Mouse (Mus musculus) fat pad, adult 2 months (tissue): Measurements from ENCODE around the gene Rpl28.

Experiments
- DNase-seq: peaks from one replicate; pipeline ENCODE4 v3.0.0-alpha.2; 2011; ENCODE audit warnings: low read depth, low spot score; ENCODE audit errors: extremely low read depth

Gene Rpl28

DNA sequence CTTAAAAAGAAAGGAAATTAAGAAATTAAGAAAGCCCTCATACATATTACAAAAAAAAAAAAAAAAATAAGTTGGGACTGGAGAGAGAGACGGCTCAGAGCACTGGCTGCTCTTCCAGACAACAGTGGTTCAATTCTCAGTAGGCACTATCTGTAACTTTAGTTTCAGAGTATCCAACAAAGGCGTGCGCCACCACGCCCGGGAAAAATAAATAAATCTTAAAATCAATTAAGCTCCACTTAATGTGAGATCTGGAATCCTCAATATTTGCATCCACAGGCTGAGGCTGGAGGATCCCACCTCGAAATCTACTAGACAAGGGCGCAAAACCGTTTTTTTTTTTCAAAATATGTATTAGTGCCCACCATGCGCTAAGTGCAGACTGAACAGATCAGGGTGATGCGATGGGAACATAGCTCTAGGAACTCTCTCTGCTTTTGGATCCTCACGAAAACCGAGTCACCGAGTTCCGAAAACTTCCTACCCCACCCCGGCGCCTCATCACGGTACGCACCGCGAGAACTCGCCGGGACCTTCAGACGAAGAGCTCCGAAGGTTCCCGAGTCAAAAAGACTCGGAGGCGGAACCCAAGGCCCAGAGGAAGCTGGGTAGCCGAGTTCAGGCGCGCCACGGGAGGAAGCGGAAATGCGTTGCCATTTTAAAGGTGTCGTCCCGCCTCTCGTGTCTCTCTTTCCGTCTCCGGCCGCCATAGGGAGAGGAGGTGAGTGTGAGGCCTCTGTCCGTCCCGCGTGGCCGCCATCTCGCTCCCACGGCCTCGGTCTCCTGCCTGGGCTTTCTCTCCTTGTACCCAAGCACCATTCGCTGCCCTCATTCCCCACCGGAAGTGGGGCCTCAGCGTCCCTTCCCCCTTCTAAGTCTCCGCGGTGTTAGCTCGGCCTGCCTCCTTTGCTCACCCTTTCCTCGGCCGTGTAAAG lies at the start of gene Rpl28:
TSS of gene Rpl28 (plus strand) at position 597 of the 935 bp plus-strand sequence.
- no peak for DNase-seq

DNA sequence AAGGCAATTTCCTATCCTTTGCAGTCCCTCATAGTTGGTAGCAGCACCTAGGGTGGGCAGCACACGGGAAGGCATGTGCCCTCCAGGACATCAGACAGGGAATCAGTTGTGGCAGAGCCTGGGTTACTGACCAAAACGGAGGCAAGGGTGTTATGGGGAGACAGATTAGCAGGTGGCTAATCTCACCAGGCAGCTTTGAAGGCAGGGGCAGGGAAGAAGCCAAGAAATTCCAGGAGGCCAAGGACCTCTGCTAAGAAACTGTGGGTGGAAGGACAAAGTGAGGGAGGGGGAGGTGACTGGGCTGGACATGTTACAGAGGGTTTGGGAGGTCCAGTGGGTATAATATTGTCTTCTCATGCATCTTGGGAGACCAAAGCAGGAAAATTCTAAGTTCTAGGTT lies 49.3 kb upstream of the Rpl28 start:
- DNase-seq, result no peak

DNA sequence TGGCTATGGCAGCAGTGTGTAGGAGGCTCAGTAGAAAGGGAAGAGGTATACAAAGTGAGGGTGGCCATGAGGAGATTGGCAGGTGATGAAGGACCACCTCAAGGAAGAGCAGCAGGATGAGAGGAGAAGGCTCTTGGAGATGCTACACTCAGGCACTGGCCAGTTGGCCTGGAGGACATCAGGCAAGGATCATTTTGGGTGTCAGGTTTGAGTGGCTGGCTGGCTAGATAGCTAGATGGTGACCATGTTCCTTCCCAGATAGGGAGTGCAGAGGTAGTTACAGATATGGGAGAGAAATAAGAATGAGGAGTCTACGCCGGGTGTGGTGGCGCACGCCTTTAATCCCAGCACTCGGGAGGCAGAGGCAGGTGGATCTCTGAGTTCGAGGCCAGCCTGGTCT lies 47.8 kb upstream of the Rpl28 start:
- DNase-seq, result no peak

GRCm38 (mm10) chr7:4746326-4746980 lies 46.2 kb upstream of the Rpl28 start:
- DNase-seq, result no peak

DNA sequence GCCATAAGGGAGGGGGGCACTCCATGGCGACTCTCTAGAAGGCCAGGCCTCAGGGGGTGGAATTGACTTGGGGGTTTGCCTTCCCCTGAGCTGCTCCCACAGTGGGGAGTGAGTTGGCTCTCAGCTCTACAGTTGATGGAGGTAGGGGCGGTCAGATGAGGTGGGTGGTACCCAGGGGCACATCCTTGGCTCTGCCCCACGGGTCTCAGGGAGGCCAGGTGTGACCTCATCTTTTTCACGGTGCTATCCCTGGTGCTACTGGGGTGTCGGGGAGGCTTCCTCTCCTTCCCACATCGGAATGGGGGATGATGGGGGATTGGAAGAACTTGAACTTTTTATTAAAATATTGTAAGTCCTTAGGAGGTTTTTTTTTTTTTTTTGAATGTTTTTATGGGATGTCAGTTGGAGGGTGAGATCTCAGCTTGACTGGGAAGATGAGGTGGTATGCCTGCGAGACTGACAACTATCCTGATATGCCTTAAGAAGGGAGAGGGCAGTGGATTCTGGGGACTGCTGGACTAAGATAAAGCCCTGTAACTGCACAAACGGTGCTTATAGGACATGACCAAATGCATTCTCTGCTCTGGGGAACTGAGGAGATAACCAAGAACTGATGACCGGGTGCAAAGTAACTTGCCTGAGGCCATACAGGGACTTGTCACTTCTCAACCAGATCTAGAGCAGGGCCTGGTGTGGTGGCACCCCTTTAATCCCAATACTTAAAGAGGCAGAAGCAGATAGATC lies 45.3 kb upstream of the Rpl28 start:
- no peak for DNase-seq

DNA sequence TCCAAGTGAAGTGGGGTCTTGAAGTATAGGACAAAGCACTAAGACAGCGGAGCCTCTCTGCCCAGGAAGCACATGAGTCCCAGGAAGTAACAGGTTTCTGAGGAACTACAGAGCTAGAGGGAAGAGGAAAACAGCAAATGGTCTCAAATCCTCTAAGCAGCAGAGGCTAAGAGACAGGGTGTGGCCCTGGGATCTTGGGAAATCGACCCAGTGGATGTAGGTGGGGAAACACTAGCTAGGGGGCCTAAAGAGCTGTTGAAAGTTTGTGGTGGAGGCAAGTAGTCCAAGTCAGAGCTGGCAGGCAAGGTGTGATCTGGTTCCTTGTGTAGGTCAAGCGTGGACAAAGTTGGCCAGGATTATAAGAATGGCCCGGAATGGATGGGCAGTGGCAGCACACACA lies 44.4 kb upstream of the Rpl28 start:
- no peak for DNase-seq

DNA sequence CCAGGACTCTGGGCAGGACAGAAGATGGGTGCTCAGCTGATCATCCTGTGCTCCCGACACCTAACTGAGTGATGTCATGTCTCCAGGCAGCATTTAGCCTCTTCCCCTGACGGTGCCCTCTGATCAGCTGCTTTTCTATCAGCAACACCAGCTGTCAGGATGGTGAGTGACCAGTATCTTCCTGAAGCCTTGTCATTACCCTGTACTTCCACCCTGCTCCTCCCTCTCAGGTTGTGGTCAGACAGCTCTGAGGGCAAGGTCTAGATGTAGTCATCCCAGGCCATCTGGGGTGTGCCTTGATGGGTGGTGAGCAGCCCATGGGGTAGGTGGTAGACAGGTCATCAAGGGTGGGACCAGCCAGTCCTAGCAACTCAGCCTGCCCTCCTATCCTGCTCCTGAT lies 43.5 kb upstream of the Rpl28 start:
- no peak for DNase-seq

DNA sequence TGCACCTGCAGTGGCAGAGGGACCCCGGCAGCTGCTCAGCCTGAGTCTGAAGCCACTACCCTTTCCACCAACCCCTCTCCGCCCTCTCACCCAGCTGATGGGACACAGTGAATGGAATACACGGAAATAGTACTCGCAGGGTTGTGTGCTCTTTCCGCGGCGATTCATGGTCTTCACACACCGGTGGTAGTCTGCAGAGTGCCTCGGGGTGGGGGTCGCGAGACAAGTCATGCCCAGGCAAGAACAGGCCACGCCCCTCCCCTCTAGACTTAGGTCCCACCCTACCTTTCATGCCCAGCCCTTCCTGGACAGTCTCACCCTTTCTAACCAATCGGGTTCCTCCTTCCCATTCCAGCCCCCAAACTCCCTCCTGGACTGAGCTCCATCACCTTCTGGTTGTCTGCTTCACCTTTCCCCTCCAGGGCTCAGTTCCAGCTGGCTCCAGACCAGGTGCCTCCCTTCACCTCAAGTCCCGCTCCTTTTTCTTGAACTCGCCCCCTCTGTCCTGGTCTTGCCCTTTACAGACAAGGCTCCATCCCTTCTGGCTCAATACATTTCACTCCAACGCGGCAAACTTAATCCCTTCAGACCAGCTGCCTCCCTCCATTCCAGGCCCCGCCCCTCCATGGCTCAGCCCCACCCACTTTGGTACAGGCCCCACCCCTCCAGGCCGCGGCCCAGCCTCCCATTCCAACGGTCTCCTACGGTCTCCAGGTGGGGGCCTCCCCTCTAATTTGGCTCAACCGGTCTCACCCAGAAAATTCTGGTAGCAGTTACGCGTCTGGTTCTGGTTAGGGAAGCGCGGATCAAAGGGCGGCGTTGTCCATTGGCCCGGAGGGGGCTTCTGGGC lies 40.5 kb upstream of the Rpl28 start:
- DNase-seq, result no peak

DNA sequence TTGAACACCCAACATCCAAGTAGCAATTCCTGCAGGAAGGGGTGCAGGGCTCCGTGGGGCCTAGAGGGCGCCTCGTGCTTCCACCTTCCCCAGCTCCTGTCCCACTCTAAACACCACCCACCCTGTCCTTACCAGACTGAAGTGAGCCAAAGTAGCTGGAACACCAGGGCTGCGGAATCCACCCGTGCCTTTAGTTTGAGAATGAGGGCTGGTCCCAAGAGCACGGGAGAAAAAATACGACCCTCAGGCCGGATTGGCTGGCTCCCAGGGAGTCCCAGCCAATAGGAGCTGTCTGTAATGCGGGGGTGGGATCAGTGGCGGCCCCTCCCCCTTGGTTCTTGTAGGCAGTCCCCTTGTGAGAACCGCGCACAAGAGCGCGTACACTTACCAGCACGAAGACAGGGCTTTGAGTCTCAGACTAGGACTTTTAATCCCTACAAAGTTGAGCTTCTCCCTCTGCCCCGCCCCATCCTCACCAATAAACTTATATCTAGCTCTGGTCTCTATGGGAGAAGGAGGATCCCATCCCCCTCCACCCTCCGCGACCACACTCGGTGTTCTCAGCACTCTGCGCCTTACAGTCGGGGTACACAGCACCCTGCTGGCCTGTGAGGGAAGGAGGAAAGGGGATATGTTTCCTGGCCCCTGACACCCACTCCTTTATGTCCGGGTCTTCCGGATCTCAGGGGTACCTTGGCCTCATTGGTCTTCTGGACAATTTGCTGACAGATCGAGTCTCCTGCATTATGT lies 39.7 kb upstream of the Rpl28 start, which contains the start of gene Cox6b2:
TSS of gene Cox6b2 (minus strand) at position 274 of the 750 bp plus-strand sequence.
- DNase-seq, result no peak

- no peak for DNase-seq
Measured at GRCm38 (mm10) chr7:4759670-4760069, 33.0 kb upstream of the Rpl28 start.

GRCm38 (mm10) chr7:4764946-4765710 lies 27.5 kb upstream of the Rpl28 start:
- no peak for DNase-seq

DNA sequence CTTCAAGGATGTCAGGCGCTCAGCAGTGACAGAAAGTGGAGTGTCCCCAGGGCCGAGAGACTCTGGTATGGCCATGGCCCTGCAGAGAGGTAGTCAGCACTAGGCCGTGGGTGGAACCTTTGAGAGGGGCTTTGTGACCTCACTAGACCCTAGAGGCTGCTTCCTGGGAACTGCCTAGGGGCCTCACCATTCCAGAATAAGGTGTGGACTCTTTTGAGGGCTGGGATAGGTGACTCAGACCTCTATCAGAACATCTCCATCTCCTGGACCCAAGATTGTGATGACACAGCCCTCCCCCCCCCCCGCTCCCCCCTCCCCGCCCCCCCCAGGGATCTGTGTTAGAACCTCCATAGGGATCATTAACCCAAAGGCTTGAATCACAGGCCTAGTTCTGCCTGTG lies 21.5 kb upstream of the Rpl28 start, which contains the start of gene Fam71e2:
TSS of gene Fam71e2 (minus strand) at position 101 of the 400 bp plus-strand sequence.
- no peak for DNase-seq

DNA sequence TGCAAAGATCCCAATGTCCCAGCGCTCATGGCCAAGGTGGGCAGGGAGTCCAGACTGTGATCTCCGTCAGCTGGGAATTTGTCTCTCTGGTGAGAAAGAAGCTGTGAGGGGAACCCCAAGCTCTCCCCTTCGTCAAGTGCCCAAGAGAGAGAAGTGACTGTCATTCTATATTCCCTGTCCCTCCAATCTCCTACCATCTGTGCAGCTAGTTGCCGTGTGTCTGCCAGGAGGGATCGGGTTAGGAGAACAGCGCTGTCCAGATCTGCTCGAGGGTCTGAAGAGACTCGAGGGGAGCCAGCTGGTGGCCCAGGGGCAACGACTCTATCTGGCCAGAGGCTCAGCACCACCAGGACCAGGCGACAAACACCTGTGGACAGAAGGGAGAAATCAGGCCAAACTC lies 16.5 kb upstream of the Rpl28 start:
- DNase-seq, result no peak

DNA sequence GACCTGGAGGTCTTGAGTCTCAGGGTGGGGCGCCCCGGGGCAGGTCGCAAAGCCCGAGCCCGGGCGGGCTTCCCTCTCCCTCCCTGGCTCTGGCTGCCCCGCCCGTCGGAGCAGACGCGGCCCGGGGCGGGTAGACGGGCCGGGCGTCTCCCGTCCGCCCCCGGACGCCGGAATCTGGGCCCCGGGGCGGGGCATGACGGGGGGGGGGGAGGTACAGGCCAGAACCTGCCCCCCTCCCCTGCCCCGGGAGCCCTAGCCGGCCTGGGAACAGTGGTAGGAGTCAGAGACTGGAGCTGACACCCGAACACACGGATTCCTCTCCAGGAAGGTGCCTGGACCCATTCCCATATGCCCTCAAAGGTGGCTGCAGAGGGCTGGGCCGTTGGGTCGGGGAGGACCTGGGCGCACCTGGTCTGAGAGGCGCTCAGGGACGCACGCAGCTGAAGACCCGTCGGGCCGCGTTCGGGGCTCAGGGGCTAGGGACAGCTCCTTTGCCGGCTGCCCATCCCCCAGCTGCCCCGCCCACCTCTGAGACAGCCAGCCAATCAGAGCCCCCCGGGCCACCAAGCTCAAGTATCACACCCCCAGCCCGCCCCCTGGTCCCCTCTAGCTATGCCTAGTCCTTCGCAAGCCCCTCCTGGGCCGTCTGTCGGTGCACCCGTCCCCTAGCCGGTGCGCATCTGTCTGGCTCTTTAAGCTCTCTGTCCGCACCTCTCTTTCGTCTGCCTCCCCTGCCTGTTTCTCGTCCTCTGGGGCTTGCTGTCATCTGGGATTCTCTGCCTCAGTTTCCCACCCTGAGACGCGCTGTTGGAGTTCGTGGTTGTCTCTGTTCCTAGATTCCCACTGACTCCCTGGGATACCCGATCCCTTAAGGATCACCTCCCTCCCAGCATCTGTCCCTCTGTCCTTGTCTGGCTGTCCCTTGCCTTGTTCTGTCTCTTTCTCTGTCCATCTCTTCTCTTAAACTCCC lies 15.5 kb upstream of the Rpl28 start:
- no peak for DNase-seq

DNA sequence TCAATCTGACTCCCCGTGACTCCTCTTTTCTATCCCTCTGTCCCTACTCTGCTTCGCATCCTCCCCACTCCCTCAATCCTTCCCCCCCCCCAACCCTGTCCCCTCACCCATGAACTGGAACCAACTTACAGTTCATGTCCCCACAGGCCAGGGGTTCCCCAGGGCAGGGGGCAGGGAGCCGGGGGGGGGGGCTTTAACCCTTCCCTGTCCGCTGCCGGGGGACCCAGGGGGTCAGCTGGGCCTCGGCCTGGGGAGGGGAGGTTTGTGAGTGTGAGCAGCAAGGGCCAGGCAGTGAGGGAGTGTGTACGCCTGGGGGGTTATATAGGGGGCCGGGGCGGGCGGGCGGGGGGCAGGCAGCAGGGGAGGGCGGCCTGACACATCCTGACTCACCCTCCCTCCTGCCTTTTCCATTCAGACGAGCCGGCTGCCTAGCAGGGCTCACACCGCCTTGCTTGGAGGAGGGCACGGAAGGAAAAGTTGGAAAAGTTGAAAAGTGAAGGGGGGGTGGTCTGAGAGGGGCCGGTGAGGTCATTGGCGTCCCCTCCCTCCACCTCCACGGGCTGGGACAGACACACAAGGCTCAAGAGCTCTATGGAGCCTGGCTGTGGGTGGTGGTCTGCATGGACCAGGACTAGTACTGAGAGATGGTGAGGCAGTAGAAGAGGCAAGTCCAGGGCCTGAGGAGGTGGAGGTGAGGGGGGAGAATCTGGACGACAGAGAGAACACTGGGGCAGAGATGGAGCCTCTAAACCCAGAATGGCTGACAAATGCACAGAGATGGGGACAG lies 14.6 kb upstream of the Rpl28 start:
- no peak for DNase-seq

DNA sequence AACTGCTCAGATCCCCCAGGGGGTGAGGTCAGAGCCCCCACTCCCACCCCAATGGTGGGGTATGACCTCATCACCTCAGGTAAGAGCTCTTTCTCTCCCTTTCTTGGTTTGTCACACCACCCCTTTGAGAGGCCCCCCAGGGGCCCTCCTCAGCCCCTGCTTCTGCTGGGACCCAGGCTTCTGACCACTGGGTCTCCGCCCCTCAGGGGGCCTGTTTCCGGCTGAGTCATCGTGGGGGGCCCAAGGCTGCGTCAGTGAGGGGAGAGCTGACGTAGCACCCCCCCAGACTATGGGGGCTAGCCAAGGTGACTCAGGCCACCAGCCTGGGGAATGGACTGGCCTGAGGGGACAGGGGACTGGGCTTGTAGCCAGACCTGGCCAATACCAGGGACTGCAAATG lies 12.8 kb upstream of the Rpl28 start:
- DNase-seq, result no peak

- DNase-seq, result no peak
Measured at GRCm38 (mm10) chr7:4782130-4782529, 10.5 kb upstream of the Rpl28 start.
